ENCODE assay signal across 11 mouse cellular contexts in genomic region chr12:77085244-77085643, GRCm38 (mm10).
A peak's percentile ranks its signal among the peaks of the same experiment; 100 is the strongest.
DNase-seq lines count a peak whose midpoint lies in the region; ATAC-seq lines count a peak whose summit lies in the region.
"Had no signal": no experiment of that assay in that cellular context is flagged by ENCODE, and none has a peak within 500 bp of the region (broad histone marks: within the 10 kb centered on the region; RNA-seq: fewer than 3 reads in every experiment).

No protein-coding gene starts in this region.

- no peak overlapping the region for H3K4me2 ChIP-seq in hindbrain, embryonic 13.5 days
- H3K4me2 ChIP-seq: liver, embryonic 15.5 days had no signal

- no peaks in the 10 kb centered on the region for H3K36me3 ChIP-seq in hindbrain, embryonic 13.5 days
- H3K36me3 ChIP-seq: liver, embryonic 15.5 days had no signal

- no peaks in the 10 kb centered on the region for H3K4me1 ChIP-seq in hindbrain, embryonic 13.5 days (replicated peaks)

- intact Hi-C loops in left cerebral cortex, postnatal 36 days (cut with DNase I) = no loop called here

- no peaks in the 10 kb centered on the region for H3K9me3 ChIP-seq in hindbrain, embryonic 13.5 days
- H3K9me3 ChIP-seq: liver, embryonic 15.5 days had no signal

- no peak overlapping the region for H3K9ac ChIP-seq in hindbrain, embryonic 13.5 days
- H3K9ac ChIP-seq: liver, embryonic 15.5 days had no signal

- no peak overlapping the region for H3K4me3 ChIP-seq in hindbrain, embryonic 13.5 days
- H3K4me3 ChIP-seq: liver, embryonic 15.5 days had no signal

- peak; percentile 41 for DNase-seq in NIH3T3 (ENCODE audit: low read depth)
- DNase-seq in testis, postnatal 10 days (ENCODE audit: low spot score) = no peak
- no peak for DNase-seq in left cerebral cortex, postnatal 36 days (ENCODE audit: low spot score in 2 of 2)
- DNase-seq: gastrocnemius, postnatal 36 days; heart, postnatal 4 days; midbrain, embryonic 14.5 days had no signal

- 91% methylated on average over 7 of the region's 7 CpGs for WGBS in hindbrain, embryonic 13.5 days

- no peaks in the 10 kb centered on the region for H3K27me3 ChIP-seq in hindbrain, embryonic 13.5 days
- H3K27me3 ChIP-seq: liver, embryonic 15.5 days had no signal

- peak; percentile 99 for ATAC-seq in CD4-positive, CD25-positive, alpha-beta regulatory T cell, adult 4 months
- ATAC-seq in inflammation-experienced regulatory T-cells, adult 6 months = peak; percentile 97
- ATAC-seq in monocyte, adult 5-6 weeks (replicated peaks; ENCODE audit: insufficient number of reproducible peaks, low FRiP score, low TSS enrichment, poor library complexity, severe bottlenecking) = peak; percentile 56; the same call in 1 of the 2 replicates
- ATAC-seq in hindbrain, embryonic 13.5 days (ENCODE audit: low FRiP score) = no peak

- no peak overlapping the region for H3K27ac ChIP-seq in hindbrain, embryonic 13.5 days
- H3K27ac ChIP-seq: liver, embryonic 15.5 days had no signal
